Mouse (Mus musculus): ENCODE data around the gene Rabac1.
A peak's percentile ranks its signal among the peaks of the same experiment; 100 is the strongest.

Rabac1 gene

GRCm38 (mm10) chr7:24978781-24979180, 6.2 kb upstream of the Rabac1 start:
- DNase-seq = no peak

DNA sequence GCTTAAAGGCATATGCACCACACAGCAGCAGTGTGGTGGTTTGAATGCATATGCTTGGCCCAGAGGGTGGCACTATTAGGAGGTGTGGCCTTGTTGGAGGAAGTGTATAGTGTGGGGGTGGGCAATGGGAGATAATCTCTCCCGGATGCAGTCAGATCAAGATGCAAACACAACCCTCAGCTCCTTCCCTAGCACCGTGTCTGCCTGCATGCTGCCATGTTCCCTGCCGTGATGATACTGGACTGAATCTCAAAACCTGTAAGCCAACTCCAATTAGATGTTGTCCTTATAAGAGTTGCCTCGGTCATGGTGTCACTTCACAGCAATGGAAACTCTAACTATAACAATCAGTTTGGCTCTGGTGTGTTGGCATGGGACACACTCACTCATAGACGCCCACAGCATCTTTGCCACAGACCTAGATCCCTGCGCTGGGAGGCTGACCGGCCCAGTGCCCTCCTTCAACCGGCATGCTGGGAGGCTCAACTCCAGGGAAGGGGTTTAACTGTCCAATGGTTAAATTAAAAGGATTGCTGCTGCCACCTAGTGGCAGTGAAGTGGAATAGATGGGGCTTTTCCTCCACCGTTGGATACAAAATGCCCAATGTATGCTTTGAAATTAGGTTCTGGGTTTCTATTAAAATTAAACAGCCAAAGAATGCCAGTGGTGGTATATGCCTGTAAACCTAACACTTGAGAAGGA, 2.5 kb upstream of the Rabac1 start:
- DNase-seq = peak in 1 of 2 experiments; percentile 36

DNA sequence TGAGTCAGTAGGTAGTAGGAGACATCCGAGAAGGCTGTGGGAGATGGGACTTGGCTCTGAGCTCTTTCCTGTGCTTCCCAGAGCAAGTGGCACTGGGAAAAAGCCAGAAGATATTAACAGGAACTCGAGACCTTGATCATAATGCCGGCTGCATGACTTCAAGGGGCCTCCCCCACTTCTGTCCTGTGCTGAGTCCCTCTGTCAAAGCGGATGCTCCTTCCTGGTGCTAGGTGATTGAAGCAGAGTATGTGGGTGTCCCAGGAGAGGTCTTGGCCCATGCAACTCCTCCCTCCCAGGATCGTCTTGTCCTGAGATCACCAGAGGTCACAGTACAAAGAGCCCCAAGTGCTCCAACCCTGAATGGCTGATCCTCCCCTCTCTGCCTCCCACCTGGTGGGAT, 1.3 kb upstream of the Rabac1 start:
- DNase-seq = no peak

DNA sequence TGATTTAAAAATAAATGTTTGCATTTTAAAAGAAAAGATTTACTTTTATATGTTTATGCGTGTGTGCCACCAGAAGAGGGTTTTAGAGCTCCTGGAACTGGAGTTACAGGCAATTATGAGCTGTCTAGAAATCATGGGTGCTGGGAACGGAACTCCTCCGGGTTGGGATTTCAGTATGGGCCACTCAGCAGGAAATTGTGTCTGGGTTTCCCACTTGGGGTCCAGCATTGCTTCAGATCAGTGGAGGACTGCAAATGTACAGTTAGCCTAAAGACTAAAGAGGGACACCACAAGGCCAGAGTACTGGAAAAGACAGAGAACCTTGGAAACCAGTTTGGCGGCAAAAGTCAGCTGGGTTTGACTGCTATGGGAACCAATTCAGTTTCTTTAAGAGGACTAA, 654 bp upstream of the Rabac1 start:
- DNase-seq = no peak

DNA sequence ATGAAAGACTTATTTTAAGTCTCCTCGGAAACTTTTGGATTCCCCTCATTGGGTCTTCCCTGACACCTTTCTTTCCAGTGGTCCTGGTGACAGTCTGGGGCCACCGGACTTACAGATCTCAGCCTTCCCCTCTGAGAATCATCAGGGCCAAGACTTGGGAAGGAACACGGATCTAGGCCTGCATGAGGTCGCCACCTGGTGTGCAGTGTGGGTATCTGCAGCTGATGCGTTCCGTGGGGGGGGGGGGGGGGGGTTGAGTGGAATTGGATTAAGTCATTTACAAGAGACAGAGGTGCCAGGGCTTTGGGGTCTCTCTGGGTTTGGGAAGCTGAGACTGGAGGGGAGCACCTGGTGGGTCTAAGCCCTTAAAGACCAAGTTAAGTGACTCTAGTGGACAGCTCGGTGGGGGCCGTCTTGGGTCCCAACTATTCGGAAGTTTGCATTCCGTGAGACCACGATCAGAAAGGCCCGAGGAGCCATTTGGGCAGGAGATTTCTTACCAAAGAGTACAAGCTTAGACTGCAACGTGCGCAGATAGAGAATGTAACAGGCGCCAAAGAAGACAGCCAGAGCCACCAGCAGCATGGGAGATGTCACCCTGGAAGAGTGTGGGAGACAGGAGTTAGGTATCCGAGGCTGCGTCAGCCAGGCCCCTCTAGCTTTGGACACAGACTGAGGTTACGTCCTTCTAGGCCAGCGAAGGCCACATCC, 1.1 kb downstream of the Rabac1 start:
- peak; percentile 36 to 56 for DNase-seq

DNA sequence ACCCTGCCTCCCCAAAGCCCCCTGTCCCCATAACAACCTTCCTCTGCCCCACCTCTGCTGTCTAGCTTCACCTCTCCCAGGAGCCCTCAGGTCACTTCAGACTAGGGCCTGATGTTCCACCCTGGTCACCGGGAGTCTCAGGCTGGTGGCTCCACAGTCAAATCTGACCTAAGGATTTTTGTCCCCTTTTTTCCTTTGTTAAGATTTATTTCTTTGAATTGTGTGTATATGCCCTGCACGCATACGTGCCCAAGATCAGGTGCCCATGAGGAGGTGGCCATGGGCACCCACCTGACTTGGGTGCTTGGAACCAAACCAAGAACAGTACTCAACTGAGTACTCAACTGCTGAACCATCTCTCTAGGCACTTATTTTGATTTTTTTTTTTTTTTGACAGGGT, 2.2 kb downstream of the Rabac1 start:
- DNase-seq = peak in 1 of 2 experiments; percentile 19

DNA sequence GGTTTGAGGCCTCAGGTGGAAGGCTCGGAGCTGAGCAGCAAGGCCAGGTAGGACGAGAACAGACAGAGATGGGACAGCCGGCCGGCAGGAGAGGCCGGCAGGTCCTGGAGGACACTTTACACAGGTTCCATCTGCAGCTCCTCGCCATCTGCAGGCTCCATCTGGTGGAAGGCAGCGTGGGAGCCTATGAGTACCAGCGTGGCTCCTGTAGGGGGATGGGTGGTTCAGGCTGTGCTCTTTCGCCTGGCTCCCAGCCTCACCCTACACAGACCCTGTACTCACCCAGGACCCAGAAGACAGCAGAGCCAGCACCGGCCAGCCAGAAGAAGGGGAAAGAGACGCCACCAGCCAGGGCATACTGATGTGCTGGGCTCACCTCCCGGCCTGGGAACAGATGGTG, 2.7 kb downstream of the Rabac1 start:
- peak in 1 of 2 experiments; percentile 37 for DNase-seq

- no peak for DNase-seq
Measured at GRCm38 (mm10) chr7:24968463-24968862, 4.1 kb downstream of the Rabac1 start.

DNA sequence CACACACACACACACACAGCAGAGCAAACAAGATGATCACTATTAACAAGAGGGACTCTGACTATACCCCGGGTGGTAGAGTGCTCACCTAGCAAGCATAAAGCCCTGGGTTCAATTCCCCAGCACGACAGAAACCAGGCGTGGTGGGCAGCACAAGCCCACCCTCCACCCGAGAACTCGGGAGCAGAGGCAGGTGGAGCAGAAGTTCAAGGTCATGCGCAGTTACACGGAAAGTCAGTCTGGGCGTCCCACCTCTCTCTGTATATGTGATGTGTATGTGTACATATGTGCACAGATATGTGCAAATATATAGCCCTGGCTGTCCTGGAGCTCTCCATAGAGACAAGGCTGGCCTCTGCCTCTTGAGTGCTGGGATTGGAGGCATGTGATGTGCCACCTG, 4.6 kb downstream of the Rabac1 start:
- DNase-seq = no peak

GRCm38 (mm10) chr7:24964897-24965535, 7.5 kb downstream of the Rabac1 start:
- peak; percentile 79 to 91 for DNase-seq

DNA sequence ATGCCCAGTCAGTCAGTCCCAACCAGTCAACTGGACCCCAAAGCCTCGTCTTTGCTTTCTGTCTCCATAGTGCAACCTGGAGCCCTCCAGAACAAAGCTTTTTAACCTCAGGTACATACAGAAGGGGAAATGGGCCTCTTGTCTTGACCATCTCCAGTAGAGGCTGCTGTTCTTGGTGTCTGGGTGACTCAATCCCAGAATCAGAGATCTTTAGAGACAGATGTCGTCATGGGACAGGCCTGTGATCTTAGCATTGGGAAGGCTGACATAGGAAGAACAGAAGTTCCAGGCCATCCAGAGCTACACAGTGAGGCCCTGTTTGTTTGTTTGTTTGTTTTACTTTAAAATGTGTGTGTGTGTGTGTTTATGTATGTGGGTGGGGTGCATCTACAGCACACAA, 8.3 kb downstream of the Rabac1 start:
- no peak for DNase-seq

DNA sequence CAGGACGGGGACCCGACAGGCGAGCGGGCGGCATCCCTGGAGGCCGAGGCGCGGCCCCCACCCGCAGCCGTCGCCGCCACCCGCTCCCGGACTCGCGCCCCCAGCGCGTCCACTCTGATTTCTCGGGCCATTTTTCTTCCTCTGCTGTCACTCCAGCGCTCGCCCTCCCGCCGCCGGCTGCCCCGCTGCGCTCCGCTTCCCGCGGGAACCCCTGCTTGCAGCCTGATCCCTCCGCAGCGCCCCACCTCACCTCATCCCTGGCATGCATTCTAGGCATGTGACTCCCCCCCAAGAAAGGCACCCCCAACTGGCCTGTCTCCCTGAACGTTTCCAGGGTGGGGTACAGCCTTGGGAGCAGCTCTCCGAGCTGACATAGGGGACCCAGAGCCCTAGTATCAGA, 17.3 kb downstream of the Rabac1 start:
- no peak for DNase-seq

DNA sequence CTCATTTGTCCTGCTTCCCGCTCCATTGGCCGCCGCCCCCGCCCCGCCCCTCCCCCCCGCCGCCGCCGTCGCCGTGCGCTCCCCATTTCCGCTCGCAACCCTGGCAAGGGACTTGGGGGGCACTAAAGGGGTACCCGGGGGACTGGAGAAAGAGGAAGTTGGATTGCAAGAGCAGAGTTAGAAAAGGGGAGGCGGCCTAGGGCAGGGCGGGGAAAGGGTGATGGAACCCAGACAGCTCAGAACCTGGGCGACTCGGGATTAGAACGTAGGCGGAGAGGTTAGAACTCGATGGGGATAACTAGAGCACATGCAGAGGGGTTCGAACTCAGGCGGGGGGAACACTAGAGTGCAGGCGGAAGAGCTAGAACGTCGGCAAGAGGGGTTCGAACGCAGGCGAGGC, 18.1 kb downstream of the Rabac1 start:
- DNase-seq = peak in 1 of 2 experiments; percentile 16

- no peak for DNase-seq
Measured at GRCm38 (mm10) chr7:24953966-24954365, 18.6 kb downstream of the Rabac1 start.

GRCm38 (mm10) chr7:24949958-24950623, 22.5 kb downstream of the Rabac1 start:
- DNase-seq = peak; percentile 68 to 79

DNA sequence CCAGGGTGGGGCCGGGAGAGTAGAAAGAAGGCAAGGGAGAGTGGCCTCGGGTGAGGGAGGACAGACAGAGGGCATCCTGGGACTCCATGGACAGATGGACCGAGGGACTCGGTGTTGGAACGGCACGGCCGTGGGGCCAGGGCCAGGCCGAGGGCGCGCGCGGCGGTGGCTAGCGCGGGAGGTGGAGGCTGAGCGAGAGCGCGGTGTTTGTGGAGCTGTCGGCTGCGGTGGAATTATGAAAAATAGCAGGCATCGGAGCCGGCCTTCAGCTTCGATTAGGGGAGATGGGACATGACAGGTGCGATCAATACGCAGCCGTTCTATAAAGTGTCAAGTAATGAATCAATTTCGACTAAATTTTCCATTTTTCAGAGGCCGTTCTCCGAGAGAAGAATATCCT, 23.8 kb downstream of the Rabac1 start:
- DNase-seq = no peak

DNA sequence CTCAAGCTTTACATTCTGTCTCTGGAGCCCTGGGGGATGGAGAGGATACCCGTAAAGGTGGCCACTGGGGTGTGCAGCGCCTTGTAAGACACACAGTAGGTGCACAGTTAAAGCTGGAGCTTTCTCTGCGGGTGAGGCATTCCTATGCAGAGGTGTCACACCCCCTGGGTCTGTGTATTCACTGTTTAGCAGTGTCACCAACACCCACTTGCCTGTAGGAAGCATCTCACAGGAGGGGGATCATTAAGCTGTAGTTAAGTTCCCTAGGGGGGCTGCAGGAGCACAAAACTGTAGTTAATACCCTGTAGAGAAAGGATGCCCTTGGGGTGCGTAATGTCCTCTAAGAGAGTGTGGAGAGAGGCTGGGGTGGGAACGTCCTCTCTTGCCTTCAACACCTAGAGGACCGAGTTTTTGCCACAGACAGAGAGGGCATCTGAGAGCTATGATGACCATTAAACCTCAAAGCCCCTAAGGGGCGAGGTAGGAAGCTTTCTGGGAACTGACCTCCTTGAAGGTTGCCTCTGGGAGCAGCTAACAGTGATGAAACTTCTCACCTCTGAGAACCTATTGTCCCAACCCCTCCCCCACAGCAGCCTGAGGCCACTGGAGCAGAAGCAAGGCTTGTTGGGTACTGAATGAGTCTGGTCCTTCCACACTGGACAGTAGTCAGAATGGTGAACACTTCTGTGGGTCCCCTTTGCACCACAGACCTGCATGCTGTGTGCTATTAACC, 25.1 kb downstream of the Rabac1 start:
- no peak for DNase-seq

GRCm38 (mm10) chr7:24944257-24944950, 28.1 kb downstream of the Rabac1 start, which contains the start of gene Gm4881:
Gene Gm4881, minus strand, starts transcription at chr7:24944494.
- no peak for DNase-seq

DNA sequence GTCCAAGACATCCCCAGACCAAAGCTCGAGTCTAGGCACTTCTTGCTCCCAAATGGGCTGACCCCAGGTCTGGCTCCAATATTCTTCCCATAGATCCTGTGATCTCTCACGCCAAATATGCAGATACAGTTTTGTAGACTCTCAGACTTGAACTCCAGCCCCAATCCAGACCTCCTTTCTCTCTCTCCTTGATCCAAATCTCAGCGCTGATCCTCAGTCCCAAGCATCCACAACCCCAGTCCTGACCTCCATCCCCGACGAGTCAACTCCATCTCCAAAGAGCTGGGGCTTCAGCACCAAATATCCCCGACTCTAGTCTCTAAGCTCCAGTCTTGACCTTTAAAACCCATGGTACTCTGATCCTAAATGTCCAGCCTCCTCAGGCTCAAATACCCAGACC, 28.9 kb downstream of the Rabac1 start:
- no peak for DNase-seq

- no peak for DNase-seq
Measured at GRCm38 (mm10) chr7:24931651-24932050, 40.9 kb downstream of the Rabac1 start.

GRCm38 (mm10) chr7:24930475-24930874, 42.1 kb downstream of the Rabac1 start:
- no peak for DNase-seq
